Mouse (Mus musculus) stomach, postnatal 0 days (tissue): ENCODE data around the gene Nxnl1.

ENCODE experiments used
- CTCF ChIP-seq: IDR thresholded peaks from 2 replicates; pipeline ENCODE4 v1.5.1; 2016; ENCODE audit warnings: antibody characterized with exemption, low read depth, mild to moderate bottlenecking, moderate library complexity
- EP300 ChIP-seq: optimal IDR thresholded peaks from 2 replicates; pipeline ENCODE3; 2016; ENCODE audit warnings: antibody characterized with exemption

DNA sequence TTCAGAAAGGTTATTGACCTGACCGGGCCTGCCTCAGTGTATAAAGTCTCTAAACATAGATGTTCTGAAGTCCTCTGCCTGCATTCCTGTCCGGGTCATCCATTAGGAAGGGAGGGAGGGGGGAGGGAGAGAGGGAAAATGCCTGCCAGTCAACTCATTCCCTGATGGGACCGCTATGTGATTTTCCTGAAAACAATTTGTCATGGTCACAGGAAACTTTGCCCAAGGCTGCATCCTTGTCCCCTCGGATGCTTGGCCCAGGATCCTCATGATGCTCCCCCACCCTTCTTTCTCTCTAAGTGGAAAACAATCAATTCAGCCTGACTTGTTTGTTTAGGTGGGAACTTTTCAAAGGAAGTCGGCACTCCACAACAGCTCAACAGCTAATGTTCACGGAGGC is 49.6 kb downstream of the Nxnl1 start:
- TF ChIP-seq CTCF = no peak
- no peak for TF ChIP-seq EP300
